Mouse (Mus musculus) heart, postnatal 36 days (tissue): ENCODE measurements around the gene Chst14. TPM values are rescaled to one million over a fixed set of nuclear protein-coding genes. Genes with fewer than 3 reads are reported as not detected.

ENCODE experiments used
- DNase-seq, 2 experiments: peaks; one replicate each; pipeline ENCODE4 v3.0.0; 2021 to 2022
- intact Hi-C: fragments of 180-260 bp; cut with DNase I; formaldehyde crosslinking; loops from one replicate; pipeline ENCODE4 v1.15.1; 2025
- total RNA-seq, 2 experiments: library from RNA; stranded (reverse); gene quantifications; 2 replicates each; pipeline ENCODE4 v1.2.3; 2021

Chst14 gene
- 1 to 10 TPM; 9.1 to 9.3 TPM for total RNA-seq

DNA sequence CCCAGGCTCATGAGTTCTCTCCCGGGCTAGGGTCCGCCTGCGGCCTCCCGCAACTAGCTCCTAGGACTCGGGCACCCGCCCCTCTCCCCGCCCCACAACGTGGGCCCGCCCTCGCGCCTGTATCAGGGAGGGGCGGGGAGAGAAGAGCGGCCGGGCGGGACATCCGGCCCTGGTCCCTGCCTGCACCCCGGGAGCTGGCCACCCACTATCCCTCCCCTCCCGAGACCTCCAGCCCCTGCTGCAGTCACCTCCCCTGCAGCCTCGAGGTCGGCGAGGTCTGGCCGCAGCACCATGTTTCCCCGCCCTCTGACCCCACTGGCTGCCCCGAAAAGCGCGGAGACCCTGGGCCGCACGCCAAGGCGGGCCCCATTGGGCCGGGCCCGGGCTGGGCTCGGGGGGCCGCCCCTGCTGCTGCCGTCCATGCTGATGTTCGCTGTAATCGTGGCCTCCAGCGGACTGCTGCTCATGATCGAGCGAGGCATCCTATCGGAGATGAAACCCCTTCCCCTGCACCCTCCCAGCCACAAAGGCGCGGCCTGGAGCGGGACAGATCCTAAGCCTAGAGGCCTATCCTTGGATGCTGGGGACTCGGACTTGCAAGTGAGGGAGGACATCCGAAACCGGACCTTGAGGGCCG is at the start of gene Chst14:
TSS of gene Chst14 (plus strand) at position 136 of the 637 bp plus-strand sequence.
- peak; percentile 79 to 84 for DNase-seq
- intact Hi-C loops, result loop anchor here (1.0 to 2.0 kb wide), 2 partner anchors 24 to 66 kb away; partner anchors contain the start of gene Ivd

DNA sequence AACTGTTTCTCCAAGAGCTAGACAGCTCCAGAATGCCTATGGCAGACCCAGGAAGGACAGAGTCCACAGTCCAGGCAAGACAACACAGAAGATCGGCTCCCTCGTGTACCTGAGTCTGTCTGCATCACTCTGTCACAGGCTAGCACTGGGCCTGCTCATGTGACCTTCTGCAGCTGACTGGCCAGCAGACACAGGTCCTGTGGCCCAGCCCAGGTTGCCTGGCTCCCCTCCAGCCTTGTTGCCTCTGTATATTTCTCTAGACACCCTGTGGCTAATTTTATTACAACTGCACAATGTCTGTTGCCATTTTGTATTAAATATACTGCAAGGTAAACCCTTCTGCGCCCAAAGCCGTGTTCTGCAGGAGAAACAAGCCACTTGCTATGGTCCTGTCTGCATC is 45.3 kb upstream of the Chst14 start:
- no peak for DNase-seq
- intact Hi-C loops, result loop anchor here (5.0 to 10.0 kb wide), 3 partner anchors 74 to 496 kb away; partner anchors contain the start of gene Eif2ak4

DNA sequence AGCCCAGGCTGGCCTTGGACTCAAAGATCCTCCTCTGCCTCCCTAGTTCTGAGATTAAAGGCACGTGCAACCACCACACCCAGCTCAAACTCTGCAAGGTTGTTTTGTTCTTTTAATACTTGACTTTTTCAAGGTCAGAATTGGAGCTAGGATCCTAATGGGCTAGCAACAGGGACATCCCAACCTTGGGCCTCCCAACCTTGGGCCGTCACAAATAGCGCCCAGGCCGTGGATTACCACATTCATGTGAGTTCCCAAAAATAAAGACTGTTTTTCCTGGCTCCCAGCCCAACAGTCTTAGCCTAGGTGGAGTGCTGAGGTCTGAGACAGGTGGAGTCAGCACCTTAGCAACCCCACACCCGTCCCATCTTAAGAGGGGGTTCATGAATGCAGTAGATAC is 44.3 kb upstream of the Chst14 start:
- DNase-seq, result no peak
- intact Hi-C loops, result loop anchor here (2.0 to 10.0 kb wide), 4 partner anchors 75 to 497 kb away; partner anchors contain the start of gene Eif2ak4

DNA sequence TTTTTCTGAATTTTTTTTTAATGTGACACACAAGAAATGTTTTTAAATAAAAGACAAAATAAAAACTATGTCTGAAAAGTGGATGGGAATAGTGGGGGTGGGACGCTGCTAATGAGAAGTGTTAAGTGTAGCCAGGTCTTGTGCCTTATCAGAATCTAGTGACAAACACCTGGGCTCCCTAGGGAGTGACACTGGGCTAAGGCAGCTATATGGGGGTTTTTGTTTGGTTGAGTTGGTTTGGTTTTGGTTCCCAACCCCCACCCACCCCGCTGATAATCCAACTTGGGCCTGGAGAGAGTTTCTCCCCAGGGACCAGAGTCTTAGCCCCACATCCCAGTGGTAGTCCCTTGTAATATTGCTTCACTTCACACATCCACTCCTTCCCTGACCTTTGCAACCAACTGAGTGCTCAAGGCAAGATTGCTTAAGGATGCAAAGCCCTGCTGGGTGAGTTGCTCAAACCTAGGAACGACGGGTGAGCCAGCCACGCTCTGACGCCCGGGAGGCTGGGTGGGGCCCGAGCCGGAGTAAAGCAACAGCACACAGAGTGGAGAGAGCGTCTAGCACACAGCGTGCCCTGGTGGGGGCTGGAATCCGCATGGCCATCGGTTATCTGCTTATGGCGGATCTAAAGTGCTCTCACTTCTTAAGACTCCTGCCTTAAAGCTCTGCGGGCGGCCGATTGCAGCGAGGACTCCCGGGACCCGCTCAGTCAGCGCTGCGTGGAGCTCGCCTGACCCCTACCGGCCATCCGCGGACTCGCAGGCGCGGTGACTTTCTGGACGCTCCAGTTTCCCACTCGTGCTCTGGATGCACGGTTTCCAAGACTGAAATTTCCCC is 43.2 kb upstream of the Chst14 start:
- intact Hi-C loops, result loop anchor here (1.0 to 10.0 kb wide), 8 partner anchors 76 to 498 kb away; partner anchors contain the start of gene Eif2ak4
- DNase-seq, result peak; percentile 90 to 96

DNA sequence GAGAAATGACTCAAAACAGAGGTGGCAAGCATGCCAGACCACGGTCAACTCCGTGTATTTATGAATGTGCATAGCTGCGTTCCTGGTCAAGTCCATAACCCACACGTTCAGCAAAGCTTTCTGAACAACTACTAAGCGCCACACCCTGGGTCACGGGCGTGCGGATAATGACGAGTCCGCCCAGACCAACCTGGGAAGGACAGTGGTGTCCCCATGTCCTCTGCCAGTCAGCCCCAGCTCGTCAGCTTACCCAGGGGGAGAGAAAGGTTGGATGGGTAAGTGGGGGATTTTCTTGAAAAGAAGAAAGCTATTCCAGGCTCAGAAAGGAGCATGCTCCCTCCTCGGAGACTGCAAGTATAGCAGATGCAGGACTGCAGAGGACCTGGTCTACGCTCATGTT is 38.9 kb upstream of the Chst14 start:
- intact Hi-C loops, result loop anchor here (10.0 kb wide), 1 partner anchor 503 kb away; the partner anchor contains the start of gene Eif2ak4
- DNase-seq, result no peak

DNA sequence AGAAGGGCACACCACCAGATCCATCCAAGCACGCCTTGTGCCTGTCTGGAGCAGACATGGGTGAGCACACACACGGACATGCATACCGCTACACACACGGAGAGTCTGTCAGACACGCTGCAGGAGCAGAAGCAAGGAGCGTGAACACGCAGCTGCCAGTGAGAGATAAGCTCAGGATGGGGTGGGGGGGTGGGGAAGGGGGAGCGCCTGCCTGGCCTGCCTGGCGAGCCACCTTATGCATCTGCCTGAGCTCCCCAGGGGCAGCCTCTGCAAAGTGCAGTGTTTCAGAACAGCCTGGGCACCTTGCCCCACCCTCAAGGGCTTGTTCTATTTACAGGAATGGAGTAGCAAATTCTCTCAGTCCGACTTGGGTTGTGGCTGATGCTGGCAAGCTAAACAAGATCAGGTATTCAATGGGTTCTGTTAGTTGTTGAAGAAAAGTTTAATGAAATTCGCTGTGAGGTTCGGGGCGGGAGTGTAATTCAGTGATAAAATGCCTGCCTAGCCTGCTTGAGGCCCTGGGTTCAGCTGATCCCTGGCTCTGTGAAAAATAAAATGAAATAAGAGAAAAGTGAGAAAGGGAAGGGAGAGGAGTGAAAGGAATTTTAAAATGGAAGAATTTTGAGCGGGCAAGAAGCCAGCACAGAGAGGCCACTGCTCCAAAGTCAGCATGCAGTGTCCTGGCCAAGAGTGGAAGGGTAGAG is 38.3 kb upstream of the Chst14 start:
- no peak for DNase-seq
- intact Hi-C loops, result loop anchor here (10.0 kb wide), 1 partner anchor 503 kb away; the partner anchor contains the start of gene Eif2ak4

DNA sequence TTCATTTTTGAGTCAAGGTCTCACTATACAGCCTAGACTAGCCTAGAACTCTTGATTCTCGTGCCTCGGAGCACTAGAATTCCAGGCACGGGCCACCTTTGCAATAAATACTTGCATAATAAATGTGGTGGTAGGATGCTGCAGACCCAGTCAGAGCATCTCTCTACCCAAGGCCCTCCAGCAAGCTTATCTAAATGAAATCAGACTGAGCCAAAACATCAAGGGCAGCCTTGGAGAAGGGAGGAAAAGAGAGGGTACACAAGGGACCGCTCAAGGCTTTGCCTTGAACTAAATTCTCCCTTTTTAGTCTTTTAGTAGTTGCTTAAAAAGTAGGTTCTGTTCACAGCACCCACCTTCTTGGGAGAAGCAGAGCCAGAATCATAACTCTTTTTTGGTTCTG is 35.1 kb upstream of the Chst14 start:
- no peak for DNase-seq
- intact Hi-C loops, result no loop called here

DNA sequence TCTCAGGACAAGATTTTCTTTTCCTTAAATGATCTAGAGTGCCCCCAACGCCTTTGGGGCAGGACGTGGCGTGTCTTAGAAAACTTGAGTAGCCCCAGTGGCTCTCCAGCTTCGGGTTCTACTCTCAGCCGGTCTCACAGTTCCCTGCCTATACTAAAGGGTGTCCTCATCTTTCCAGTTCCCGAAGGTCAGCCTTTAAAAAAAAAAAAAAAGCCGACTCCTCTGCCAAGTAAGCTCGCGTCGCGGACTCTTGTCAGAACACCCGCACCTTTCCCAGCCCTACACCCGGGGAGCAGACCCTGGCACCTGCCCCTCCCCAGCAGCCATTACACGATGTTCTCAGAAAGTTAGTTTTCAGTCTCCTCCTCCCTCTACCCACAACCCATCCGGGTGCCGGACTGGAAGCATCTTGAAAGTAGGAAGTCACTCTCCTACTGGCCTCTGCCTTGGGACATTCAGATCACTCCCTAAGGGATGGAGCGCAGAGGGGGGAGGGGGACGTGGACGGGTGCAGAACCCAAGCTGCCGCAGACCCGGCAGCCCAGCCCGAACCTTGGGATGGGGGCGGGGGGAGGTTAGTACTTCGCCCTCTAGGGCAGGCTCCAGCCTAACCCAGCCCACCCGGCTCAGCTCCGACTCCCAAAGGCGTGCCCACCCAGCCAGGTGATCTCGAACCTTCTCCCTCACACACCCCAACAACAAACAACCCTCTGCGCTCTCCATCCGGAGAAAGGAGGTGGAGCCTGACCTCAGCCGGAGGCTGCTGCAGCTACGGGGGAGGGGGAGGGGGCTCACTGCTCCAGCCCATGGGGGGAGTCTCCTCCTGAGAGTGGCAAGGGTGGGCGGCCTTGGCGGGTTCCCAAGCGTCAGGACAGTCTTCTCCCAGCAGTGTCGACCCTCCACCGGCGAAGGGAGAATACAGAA is 30.0 kb upstream of the Chst14 start:
- peak; percentile 32 to 59 for DNase-seq
- intact Hi-C loops, result no loop called here

DNA sequence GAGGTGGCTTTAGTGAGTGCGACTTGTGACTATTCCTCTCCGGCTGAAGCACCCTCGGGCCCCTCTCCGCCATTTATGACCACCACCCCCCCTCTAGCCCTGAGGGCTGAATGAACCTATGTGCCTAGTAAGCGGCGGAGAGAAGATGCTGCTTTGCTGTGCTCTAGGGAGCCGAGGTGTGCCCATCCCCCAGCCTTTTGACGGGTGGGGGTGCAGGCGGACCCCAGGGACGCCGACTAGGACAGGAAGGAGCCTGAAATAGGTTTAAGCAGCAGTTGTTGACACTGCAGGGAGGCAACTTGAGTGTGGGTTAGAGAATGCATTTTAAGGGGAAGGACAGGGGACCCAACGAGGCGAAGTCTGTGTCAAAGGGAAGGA is 29.4 kb upstream of the Chst14 start:
- intact Hi-C loops, result no loop called here

DNA sequence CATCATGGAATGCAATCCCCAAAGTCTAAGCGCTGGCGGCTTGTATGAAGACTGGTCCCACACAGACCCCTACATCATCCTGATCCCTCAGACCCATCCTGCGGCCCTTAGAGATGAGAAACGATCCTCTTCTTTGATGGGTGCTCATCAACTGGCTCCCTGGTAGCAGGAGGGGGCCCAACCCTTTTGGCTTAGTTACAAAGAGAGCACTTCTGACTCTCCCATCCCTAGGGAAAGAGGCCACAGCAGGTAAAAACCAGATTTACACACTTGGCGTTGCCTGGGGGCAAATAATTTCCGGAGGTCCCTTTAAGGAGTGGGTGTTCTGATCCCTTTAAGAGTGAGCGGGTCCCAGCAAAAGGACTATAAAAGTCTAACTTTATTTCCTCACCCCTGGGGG is 28.9 kb upstream of the Chst14 start:
- intact Hi-C loops, result no loop called here
- DNase-seq, result no peak

More for the DNA sequence above, 29.4 kb upstream of the Chst14 start:
- DNase-seq, result no peak

DNA sequence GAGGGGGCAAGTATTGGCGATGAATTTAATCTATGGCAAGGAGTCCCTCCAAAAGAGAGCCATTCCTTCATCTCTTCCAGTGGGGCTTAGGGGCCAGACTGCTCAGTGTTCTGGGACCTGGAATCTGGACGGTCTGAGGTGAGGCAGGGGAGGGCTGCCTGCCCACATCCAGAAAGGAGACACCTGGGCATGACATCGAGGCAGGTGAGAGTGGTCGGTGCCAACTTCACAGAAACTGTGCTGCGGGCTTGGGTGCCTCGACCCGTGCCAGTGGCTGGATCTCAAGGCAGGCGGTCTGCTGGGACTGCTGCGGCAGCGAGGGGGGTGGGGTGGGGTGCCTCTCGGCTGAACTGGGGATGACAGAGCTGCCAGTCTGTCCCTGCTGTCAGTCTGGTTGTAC is 28.5 kb upstream of the Chst14 start:
- no peak for DNase-seq

DNA sequence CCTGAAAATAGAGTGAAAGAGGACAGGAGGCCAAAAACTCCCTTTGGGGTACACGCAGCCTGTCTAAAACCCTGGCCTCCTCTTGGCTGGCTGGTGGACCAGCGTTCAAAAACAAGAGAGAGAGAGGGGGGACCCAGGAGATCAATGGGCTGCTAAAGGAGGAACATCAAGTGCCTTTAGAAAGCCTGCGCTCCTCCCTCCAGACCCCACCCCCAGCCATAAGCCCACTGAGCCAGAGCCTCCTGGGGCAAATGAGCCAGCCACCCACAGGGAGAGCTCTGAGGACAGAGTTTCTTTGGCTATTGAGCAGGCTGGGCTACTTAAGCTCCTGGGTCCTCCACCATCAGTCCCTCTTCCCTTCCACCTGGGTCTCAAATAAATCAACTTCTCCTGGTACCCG is 27.5 kb upstream of the Chst14 start:
- intact Hi-C loops, result no loop called here

More for the DNA sequence above, 28.5 kb upstream of the Chst14 start:
- intact Hi-C loops, result no loop called here

DNA sequence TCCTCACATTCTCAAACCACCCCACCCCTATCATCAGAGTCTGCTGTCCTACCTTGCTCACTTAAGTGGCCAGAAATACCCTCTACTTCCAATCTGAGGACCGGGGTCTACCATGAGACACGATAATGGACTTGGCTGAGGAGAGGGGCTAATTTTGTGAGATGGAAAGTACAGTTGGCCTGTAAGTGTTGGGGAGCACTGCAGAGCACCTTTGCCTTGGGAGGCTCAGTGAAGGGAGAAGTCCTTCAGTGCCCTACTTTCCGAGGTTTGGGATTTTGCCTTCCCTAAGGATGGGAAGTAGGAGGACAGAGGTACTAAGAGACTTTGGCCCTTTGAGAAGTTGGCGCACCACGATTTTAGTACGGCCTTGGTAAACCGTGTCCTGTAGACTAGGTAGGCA is 27.0 kb upstream of the Chst14 start:
- no peak for DNase-seq
- intact Hi-C loops, result no loop called here

More for the DNA sequence above, 27.5 kb upstream of the Chst14 start:
- no peak for DNase-seq

DNA sequence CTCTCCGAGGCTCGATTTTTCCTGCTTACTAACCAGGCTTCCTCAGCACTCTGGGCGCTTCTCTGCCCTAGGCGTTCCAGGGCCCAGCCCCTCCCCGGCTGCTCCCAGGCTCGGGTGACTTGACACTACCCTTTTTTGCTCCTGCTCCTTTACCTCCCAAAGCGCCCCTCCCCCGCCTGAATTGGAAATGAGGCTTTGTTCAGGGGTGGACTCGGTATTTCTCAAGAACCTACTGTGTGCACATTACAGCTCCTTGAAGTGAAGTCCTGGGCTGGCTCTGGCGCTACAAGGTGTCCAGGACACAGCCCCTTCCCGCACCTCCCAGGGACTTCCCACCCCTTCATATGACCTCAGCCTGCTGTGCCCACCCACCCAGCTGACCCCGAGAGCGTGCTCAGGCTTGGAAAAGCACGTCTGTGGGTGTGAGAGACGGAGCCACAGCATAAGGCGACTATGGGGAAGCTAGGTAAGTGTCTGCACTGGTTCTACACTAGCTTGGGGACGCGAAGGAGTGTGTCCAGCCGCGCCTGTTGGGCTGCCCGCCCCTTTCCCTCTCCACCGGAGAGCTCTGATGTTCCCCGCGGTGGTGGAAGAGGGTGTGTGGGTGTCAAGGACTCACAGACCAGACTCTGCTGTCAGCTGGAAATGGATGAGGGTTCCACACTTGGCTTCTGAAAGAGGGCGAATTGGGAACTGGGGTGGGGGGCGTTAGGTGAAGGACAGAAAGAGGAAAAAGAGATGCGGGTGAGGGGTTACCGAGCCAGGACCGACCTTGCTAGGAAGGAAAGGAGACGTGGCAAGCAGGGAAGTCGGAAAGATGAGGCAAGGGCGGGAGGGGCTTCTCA is 26.1 kb upstream of the Chst14 start, which contains the start of gene Bahd1:
TSS of gene Bahd1 (plus strand) at position 397 of the 845 bp plus-strand sequence.
- intact Hi-C loops, result loop anchor here (10.0 kb wide), 1 partner anchor 285 kb away; no protein-coding TSS in a partner anchor
- DNase-seq, result peak in 1 of 2 experiments; percentile 26

DNA sequence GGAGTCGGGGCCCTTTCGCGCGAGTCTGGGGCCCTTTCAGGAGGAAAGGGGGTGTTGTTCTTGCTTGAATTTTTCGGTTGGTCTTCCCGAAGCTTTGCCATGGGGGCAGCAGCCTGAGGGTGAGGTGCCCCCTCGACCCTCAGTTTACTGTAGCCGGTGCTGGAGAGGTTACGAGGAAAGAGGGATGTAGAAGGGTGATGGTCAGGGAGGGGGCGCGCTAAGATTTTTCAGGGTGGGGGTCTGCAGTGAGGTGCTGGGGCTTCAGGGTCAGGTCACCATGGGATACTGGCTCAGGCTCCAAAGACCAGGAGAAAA is 25.5 kb upstream of the Chst14 start:
- intact Hi-C loops, result loop anchor here (10.0 kb wide), 1 partner anchor 284 kb away; no protein-coding TSS in a partner anchor
- peak in 1 of 2 experiments; percentile 19 for DNase-seq

DNA sequence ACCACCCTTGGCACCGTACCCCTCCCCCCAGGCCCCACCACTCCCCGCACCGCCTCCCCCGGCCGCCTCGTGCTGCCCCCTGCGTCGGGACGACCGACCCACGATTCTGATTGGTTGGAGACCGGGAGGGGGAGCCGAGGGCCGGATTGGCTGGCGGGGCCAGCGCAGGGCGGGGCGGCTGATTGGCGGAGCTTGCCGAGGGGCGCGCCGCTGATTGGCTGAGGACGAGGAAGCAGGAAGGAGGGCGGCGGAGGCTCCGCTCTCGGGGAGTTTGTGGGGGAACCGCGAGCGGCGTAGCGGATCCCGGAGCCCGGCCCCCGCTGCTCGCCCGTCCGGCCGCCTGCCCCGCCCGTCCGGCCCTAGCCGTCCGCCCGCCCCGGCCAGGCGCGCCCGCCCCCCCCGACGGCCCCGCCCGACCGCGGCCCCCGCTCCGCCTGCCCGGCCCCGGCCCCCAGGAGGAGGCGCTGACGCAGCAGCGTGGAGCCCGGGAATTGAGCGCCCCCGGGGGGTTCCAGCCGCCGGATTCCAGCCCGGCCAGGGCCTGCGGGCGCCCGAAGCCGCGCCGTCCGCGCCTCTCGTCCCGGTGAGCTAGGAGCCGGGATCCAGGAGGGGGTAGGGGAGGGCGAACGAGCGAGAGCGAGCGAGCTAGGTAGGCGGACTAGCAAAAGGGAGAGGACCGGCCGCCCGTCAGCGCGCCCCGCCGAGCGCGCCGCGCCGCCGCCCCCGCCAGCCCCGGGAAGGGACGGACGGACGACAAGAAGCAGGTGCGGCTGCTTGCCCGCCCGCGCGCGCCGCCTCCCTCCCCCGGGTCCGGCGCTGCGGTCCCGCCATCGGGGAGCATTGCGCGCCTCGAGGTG is 24.9 kb upstream of the Chst14 start:
- DNase-seq, result peak; percentile 96 to 97
- intact Hi-C loops, result loop anchor here (1.0 to 10.0 kb wide), 2 partner anchors 25 to 283 kb away; partner anchors contain the start of gene Chst14
